In the genomic region with DNA sequence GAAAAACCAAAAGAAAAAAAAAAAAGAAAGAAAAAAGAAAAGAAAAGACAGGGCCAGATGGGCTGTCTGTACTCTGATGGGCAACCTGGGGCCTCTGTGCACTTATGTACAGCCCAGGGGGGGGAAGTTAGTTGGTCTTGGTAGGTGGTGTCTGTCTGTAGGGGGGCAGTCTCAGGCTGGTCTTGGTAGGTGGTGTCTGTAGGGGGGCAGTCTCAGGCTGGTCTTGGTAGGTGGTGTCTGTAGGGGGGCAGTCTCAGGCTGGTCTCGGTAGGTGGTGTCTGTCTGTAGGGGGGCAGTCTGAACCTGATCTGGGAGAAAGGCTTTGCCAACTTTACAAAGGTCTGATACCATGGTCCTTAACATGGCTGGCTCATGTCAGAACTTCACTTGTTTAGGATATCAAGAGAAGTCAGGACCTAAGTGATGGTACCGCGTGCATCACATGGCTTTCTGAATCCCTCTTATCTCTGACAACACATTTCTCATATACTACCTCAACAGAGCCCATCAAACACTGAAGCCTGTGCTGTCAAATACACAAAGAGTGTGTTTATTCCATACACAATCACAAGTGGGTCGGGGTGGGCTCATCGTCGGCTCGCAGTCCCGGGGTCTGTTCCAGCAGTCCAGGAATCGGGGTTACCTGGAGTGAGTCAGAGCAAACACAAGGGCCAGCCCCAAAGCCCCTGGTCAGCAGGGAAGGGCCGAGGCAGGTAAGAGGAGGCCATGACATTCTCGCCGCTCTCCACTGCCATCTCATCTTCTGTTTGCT, we compare ENCODE assay signal across 12 mouse cellular contexts. TPM values are rescaled to one million over a fixed set of nuclear protein-coding genes. Genes with fewer than 3 reads are reported as not detected.
A peak's percentile ranks its signal among the peaks of the same experiment; 100 is the strongest.
DNase-seq lines count a peak whose midpoint lies in the region; ATAC-seq lines count a peak whose summit lies in the region.
"Had no signal": no experiment of that assay in that cellular context is flagged by ENCODE, and none has a peak within 500 bp of the region (broad histone marks: within the 10 kb centered on the region; RNA-seq: fewer than 3 reads in every experiment).

No protein-coding gene starts in this region.

- H3K27ac ChIP-seq in heart, embryonic 10.5 days = peak overlapping the region; percentile 78
- H3K27ac ChIP-seq in midbrain, embryonic 11.5 days (ENCODE audit: low read depth, low read length) = no peak overlapping the region
- no peak overlapping the region for H3K27ac ChIP-seq in midbrain, embryonic 10.5 days (replicated peaks)
- H3K27ac ChIP-seq in intestine, embryonic 16.5 days (ENCODE audit: low read length) = no peak overlapping the region
- H3K27ac ChIP-seq: limb, embryonic 15.5 days; midbrain, embryonic 12.5 days; neural tube, embryonic 12.5 days had no signal

- H3K4me3 ChIP-seq in heart, embryonic 10.5 days = no peak overlapping the region
- no peak overlapping the region for H3K4me3 ChIP-seq in midbrain, embryonic 11.5 days (ENCODE audit: low read depth, low read length)
- no peak overlapping the region for H3K4me3 ChIP-seq in midbrain, embryonic 10.5 days
- H3K4me3 ChIP-seq in intestine, embryonic 16.5 days (ENCODE audit: low read length) = no peak overlapping the region
- H3K4me3 ChIP-seq: limb, embryonic 15.5 days; midbrain, embryonic 12.5 days; neural tube, embryonic 12.5 days had no signal

- no peak overlapping the region for H3K4me2 ChIP-seq in midbrain, embryonic 11.5 days
- H3K4me2 ChIP-seq in intestine, embryonic 16.5 days (ENCODE audit: low read depth, low read length) = no peak overlapping the region
- H3K4me2 ChIP-seq: limb, embryonic 15.5 days; midbrain, embryonic 12.5 days; neural tube, embryonic 12.5 days had no signal

- no peaks in the 10 kb centered on the region for H3K27me3 ChIP-seq in heart, embryonic 10.5 days (ENCODE audit: insufficient read depth, poor library complexity, severe bottlenecking)
- no peaks in the 10 kb centered on the region for H3K27me3 ChIP-seq in midbrain, embryonic 11.5 days (ENCODE audit: control insufficient read depth, insufficient read depth, low read length)
- H3K27me3 ChIP-seq in midbrain, embryonic 10.5 days (ENCODE audit: low read depth, poor library complexity, severe bottlenecking) = no peaks in the 10 kb centered on the region
- H3K27me3 ChIP-seq in intestine, embryonic 16.5 days (replicated peaks; ENCODE audit: control insufficient read depth, insufficient read depth, low read length) = no peaks in the 10 kb centered on the region
- H3K27me3 ChIP-seq: limb, embryonic 15.5 days; midbrain, embryonic 12.5 days; neural tube, embryonic 12.5 days had no signal

- DNase-seq in heart, embryonic 10.5 days (ENCODE audit: low spot score) = no peak
- DNase-seq in heart, adult 11 months = no peak
- peak; percentile 69 for DNase-seq in midbrain, embryonic 11.5 days (ENCODE audit: low spot score, missing footprints)
- DNase-seq in midbrain, embryonic 10.5 days (ENCODE audit: low spot score) = no peak
- no peak for DNase-seq in lung, postnatal 4 days
- DNase-seq: layer of hippocampus, postnatal 36 days had no signal

- WGBS in heart, embryonic 10.5 days = 79% methylated on average over 12 of the region's 12 CpGs
- WGBS in midbrain, embryonic 11.5 days = 90% methylated on average over 12 of the region's 12 CpGs
- WGBS in midbrain, embryonic 10.5 days = 91% methylated on average over 12 of the region's 12 CpGs
- WGBS in intestine, embryonic 16.5 days = 78% methylated on average over 12 of the region's 12 CpGs

- no peaks in the 10 kb centered on the region for H3K9me3 ChIP-seq in heart, embryonic 10.5 days
- no peaks in the 10 kb centered on the region for H3K9me3 ChIP-seq in midbrain, embryonic 11.5 days (ENCODE audit: control insufficient read depth, low read length)
- no peaks in the 10 kb centered on the region for H3K9me3 ChIP-seq in midbrain, embryonic 10.5 days (replicated peaks)
- no peaks in the 10 kb centered on the region for H3K9me3 ChIP-seq in intestine, embryonic 16.5 days (ENCODE audit: control insufficient read depth, low read length)
- H3K9me3 ChIP-seq: limb, embryonic 15.5 days; midbrain, embryonic 12.5 days; neural tube, embryonic 12.5 days had no signal

- H3K4me1 ChIP-seq in heart, embryonic 10.5 days = peaks cover 39% of the 10 kb centered on the region
- peaks cover 13% of the 10 kb centered on the region for H3K4me1 ChIP-seq in midbrain, embryonic 11.5 days (ENCODE audit: control insufficient read depth, insufficient read depth, low read length)
- H3K4me1 ChIP-seq in midbrain, embryonic 10.5 days = peaks cover 32% of the 10 kb centered on the region
- peaks cover 6% of the 10 kb centered on the region for H3K4me1 ChIP-seq in intestine, embryonic 16.5 days (ENCODE audit: control insufficient read depth, insufficient read depth, low read length)

- ATAC-seq in midbrain, embryonic 11.5 days (ENCODE audit: low FRiP score) = no peak
- peak; percentile 89 for ATAC-seq in erythroblast, adult 5-6 weeks (replicated peaks; ENCODE audit: low FRiP score, poor library complexity, severe bottlenecking)
- peak; percentile 94 for ATAC-seq in megakaryocyte-erythroid progenitor cell, adult 5-6 weeks (replicated peaks; ENCODE audit: low FRiP score, low TSS enrichment, poor library complexity, severe bottlenecking)
- ATAC-seq in intestine, embryonic 16.5 days = no peak

- H3K9ac ChIP-seq in midbrain, embryonic 11.5 days (ENCODE audit: low read length) = no peak overlapping the region
- no peak overlapping the region for H3K9ac ChIP-seq in intestine, embryonic 16.5 days (ENCODE audit: low read depth, low read length)
- H3K9ac ChIP-seq: limb, embryonic 15.5 days; midbrain, embryonic 12.5 days; neural tube, embryonic 12.5 days had no signal

- no peaks in the 10 kb centered on the region for H3K36me3 ChIP-seq in heart, embryonic 10.5 days
- H3K36me3 ChIP-seq in midbrain, embryonic 11.5 days (ENCODE audit: control insufficient read depth, insufficient read depth, low read length) = no peaks in the 10 kb centered on the region
- no peaks in the 10 kb centered on the region for H3K36me3 ChIP-seq in midbrain, embryonic 10.5 days
- H3K36me3 ChIP-seq in intestine, embryonic 16.5 days (ENCODE audit: control insufficient read depth, insufficient read depth, low read length) = no peaks in the 10 kb centered on the region
- H3K36me3 ChIP-seq: limb, embryonic 15.5 days; midbrain, embryonic 12.5 days had no signal

RNA-seq across cellular contexts. Expression of gene Plekho1, which starts 3.7 kb away (rescaled TPM):
- 75.1 and 88.2 TPM in 2 replicates for polyA plus RNA-seq in heart, embryonic 10.5 days (2016; fragmentation: Nextera tagmentation; extraction: Ambion mirVana)
- polyA plus RNA-seq in midbrain, embryonic 11.5 days (2014; fragmentation: Nextera tagmentation; extraction: Ambion mirVana) = 62.9 and 70.7 TPM in 2 replicates
- polyA plus RNA-seq in midbrain, embryonic 10.5 days (2016; fragmentation: Nextera tagmentation; extraction: Ambion mirVana) = 66.8 and 69.0 TPM in 2 replicates
- total RNA-seq in erythroblast, adult 5-6 weeks (2015; ENCODE audit: low replicate concordance) = 6.7 and 10.8 TPM in 2 replicates
- 8.2 and 10.1 TPM in 2 replicates for total RNA-seq in erythroblast, adult 5-6 weeks (2017; ENCODE audit: low replicate concordance)
- total RNA-seq in megakaryocyte-erythroid progenitor cell, adult 5-6 weeks (2014; fragmentation: Nextera tagmentation) = 0.61 and 5.4 TPM in 2 replicates
- total RNA-seq in megakaryocyte-erythroid progenitor cell, adult 5-6 weeks (2017) = 5.9 and 10.5 TPM in 2 replicates
- polyA plus RNA-seq in intestine, embryonic 16.5 days (2015; fragmentation: Nextera tagmentation; extraction: Ambion mirVana) = 17.3 and 17.7 TPM in 2 replicates

RNA-seq across cellular contexts. Expression of gene Vps45, which starts 58.8 kb away (rescaled TPM):
- 26.1 and 30.6 TPM in 2 replicates for polyA plus RNA-seq in heart, embryonic 10.5 days (2016; fragmentation: Nextera tagmentation; extraction: Ambion mirVana)
- 24.7 and 29.5 TPM in 2 replicates for polyA plus RNA-seq in midbrain, embryonic 11.5 days (2014; fragmentation: Nextera tagmentation; extraction: Ambion mirVana)
- polyA plus RNA-seq in midbrain, embryonic 10.5 days (2016; fragmentation: Nextera tagmentation; extraction: Ambion mirVana) = 28.6 and 33.3 TPM in 2 replicates
- total RNA-seq in erythroblast, adult 5-6 weeks (2015; ENCODE audit: low replicate concordance) = 2.5 and 14.2 TPM in 2 replicates
- total RNA-seq in erythroblast, adult 5-6 weeks (2017; ENCODE audit: low replicate concordance) = 5.1 and 7.1 TPM in 2 replicates
- total RNA-seq in megakaryocyte-erythroid progenitor cell, adult 5-6 weeks (2014; fragmentation: Nextera tagmentation) = 29.7 and 38.8 TPM in 2 replicates
- 13.4 and 16.6 TPM in 2 replicates for total RNA-seq in megakaryocyte-erythroid progenitor cell, adult 5-6 weeks (2017)
- polyA plus RNA-seq in intestine, embryonic 16.5 days (2015; fragmentation: Nextera tagmentation; extraction: Ambion mirVana) = 28.0 and 28.5 TPM in 2 replicates

Comparison
In these comparisons a context has a peak if more than half of its experiments do, and no peak if none do; other contexts are left out.
1. ATAC-seq: peak in erythroblast, adult 5-6 weeks (single experiment) and megakaryocyte-erythroid progenitor cell, adult 5-6 weeks (single experiment); none in midbrain, embryonic 11.5 days (single experiment) and intestine, embryonic 16.5 days (single experiment).